Mouse (Mus musculus) thymus, postnatal 10 days (tissue): ENCODE results near the gene Efna4.
A peak's percentile ranks its signal among the peaks of the same experiment; 100 is the strongest.

Experiments
- DNase-seq, 2 experiments: peaks; one replicate each; pipeline ENCODE4 v3.0.0; 2021; ENCODE audit warnings: low spot score in 2 of 2

Efna4 gene

GRCm38 (mm10) chr3:89308089-89308488 lies 29.7 kb downstream of the Efna4 start:
- peak; percentile 36 to 69 for DNase-seq

- DNase-seq: no peak
Observed at GRCm38 (mm10) chr3:89305551-89306325, 32.1 kb downstream of the Efna4 start.

- no peak for DNase-seq
Observed at GRCm38 (mm10) chr3:89305105-89305504, 32.7 kb downstream of the Efna4 start.

- DNase-seq: no peak
Observed at GRCm38 (mm10) chr3:89304440-89304839, 33.4 kb downstream of the Efna4 start.

- no peak for DNase-seq
Observed at GRCm38 (mm10) chr3:89300514-89300913, 37.3 kb downstream of the Efna4 start.

GRCm38 (mm10) chr3:89300071-89300470 lies 37.8 kb downstream of the Efna4 start:
- no peak for DNase-seq

- peak; percentile 52 to 61 for DNase-seq
Observed at GRCm38 (mm10) chr3:89299499-89299898, 38.3 kb downstream of the Efna4 start.

- no peak for DNase-seq
Observed at GRCm38 (mm10) chr3:89298908-89299307, 38.9 kb downstream of the Efna4 start.

- DNase-seq: no peak
Observed at GRCm38 (mm10) chr3:89296761-89297396, 40.9 kb downstream of the Efna4 start.

GRCm38 (mm10) chr3:89295685-89296230 lies 42.1 kb downstream of the Efna4 start:
- DNase-seq: no peak

- DNase-seq: no peak
Observed at GRCm38 (mm10) chr3:89294195-89294594, 43.6 kb downstream of the Efna4 start.

GRCm38 (mm10) chr3:89293247-89293918 lies 44.4 kb downstream of the Efna4 start:
- no peak for DNase-seq

- DNase-seq: peak; percentile 45 to 48
Observed at GRCm38 (mm10) chr3:89292303-89292702, 45.5 kb downstream of the Efna4 start.

GRCm38 (mm10) chr3:89291874-89292273 lies 46.0 kb downstream of the Efna4 start:
- DNase-seq: no peak

- DNase-seq: no peak
Observed at GRCm38 (mm10) chr3:89288503-89288928, 49.3 kb downstream of the Efna4 start.

- no peak for DNase-seq
Observed at GRCm38 (mm10) chr3:89287286-89287685, 50.5 kb downstream of the Efna4 start.

- no peak for DNase-seq
Observed at GRCm38 (mm10) chr3:89285526-89285925, 52.3 kb downstream of the Efna4 start.

- DNase-seq: no peak
Observed at GRCm38 (mm10) chr3:89284261-89284660, 53.6 kb downstream of the Efna4 start.
